Mouse (Mus musculus): ENCODE measurements around the gene Ston2. TPM values are rescaled to one million over a fixed set of nuclear protein-coding genes. Genes with fewer than 3 reads are reported as not detected.

The Ston2 gene
- polyA plus RNA-seq, 1 experiment from 2014 or later: 13.7 TPM

DNA sequence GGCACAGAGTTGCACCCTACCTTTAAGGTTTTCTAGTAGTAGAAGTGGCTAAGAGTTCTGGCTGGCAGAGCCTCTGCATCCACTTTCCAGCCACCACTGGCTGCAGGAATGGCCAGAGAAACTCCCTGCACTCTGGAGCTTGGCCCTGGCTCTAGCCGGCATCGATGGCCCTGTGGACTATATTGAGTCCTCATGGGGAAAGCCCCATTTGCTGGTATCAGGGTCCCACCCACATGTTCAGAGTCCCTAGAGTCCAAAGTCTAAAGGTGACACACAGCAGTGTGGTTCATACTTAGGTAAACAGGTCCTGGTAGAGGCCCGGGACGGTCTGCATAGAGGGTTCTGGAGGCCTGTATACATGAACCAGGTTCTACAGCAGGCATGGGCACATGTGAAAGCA is 92.0 kb downstream of the Ston2 start:
- H3K4me2 ChIP-seq (ENCODE audit: low read depth, low read length, severe bottlenecking): no peak overlapping the region
- H3K9me3 ChIP-seq (ENCODE audit: control insufficient read depth, low read length): no peaks in the 10 kb centered on the region
- H3K4me1 ChIP-seq (replicated peaks; ENCODE audit: control insufficient read depth, insufficient read depth, low read length): no peaks in the 10 kb centered on the region
- H3K27ac ChIP-seq (ENCODE audit: low read depth, low read length): no peak overlapping the region
- no peaks in the 10 kb centered on the region for H3K27me3 ChIP-seq (ENCODE audit: control insufficient read depth, insufficient read depth, low read length)
- DNase-seq (ENCODE audit: low spot score): no peak
- H3K4me3 ChIP-seq (ENCODE audit: low read depth, low read length): no peak overlapping the region
- no peaks in the 10 kb centered on the region for H3K36me3 ChIP-seq (ENCODE audit: control insufficient read depth, insufficient read depth, low read length)
- no peak for ATAC-seq (replicated peaks; ENCODE audit: low FRiP score)
- 86% methylated on average over 4 of the region's 4 CpGs for WGBS
- H3K9ac ChIP-seq (ENCODE audit: low read length): no peak overlapping the region

DNA sequence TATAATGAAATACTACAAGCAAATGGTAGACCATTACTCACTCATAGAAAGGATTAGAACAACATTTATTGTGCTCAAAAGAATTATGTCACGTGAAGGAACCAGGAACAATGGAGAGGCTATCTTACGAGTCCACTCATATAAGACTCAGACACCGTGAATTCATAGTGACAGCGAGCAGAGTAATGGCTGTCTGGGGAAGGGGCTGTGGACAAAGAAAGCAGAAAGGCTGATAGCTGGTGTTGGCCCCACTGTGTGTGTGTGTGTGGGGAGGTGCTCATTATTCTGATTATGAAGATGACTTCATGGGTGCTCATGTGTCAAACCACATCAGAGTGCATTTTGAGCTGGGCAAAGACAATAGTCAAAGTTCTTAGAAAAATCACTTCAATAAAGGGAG is 92.4 kb downstream of the Ston2 start:
- no peaks in the 10 kb centered on the region for H3K36me3 ChIP-seq (ENCODE audit: control insufficient read depth, insufficient read depth, low read length)
- H3K9me3 ChIP-seq (ENCODE audit: control insufficient read depth, low read length): no peaks in the 10 kb centered on the region
- no peak overlapping the region for H3K27ac ChIP-seq (ENCODE audit: low read depth, low read length)
- H3K27me3 ChIP-seq (ENCODE audit: control insufficient read depth, insufficient read depth, low read length): no peaks in the 10 kb centered on the region
- H3K4me3 ChIP-seq (ENCODE audit: low read depth, low read length): no peak overlapping the region
- H3K4me1 ChIP-seq (replicated peaks; ENCODE audit: control insufficient read depth, insufficient read depth, low read length): no peaks in the 10 kb centered on the region
- WGBS: 56% methylated on average over 4 of the region's 4 CpGs
- no peak overlapping the region for H3K9ac ChIP-seq (ENCODE audit: low read length)
- no peak overlapping the region for H3K4me2 ChIP-seq (ENCODE audit: low read depth, low read length, severe bottlenecking)
- DNase-seq (ENCODE audit: low spot score) (no peak), ATAC-seq (replicated peaks; ENCODE audit: low FRiP score) (no peak)

DNA sequence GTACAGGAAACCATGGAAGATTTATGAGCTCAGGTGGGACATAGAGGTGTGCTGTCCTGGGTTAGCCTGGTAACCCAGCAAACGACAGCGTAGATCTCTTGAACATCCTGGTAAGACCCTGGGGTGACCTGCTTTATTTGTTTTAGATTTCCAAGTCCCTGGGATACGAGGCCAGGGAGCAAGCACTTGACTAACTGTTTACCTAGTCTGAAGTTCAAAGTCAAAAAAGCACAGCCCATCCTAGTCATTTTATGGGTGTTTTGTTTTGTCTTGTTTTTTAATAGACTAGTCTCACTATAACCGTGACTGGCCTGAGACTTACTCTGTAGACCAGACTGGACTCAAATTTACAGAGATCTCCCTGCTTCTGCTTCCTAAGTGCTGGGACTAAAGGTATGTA is 93.4 kb downstream of the Ston2 start:
- H3K27ac ChIP-seq (ENCODE audit: low read depth, low read length): no peak overlapping the region
- H3K4me1 ChIP-seq (replicated peaks; ENCODE audit: control insufficient read depth, insufficient read depth, low read length): no peaks in the 10 kb centered on the region
- WGBS: 86% methylated on average over 4 of the region's 4 CpGs
- H3K9me3 ChIP-seq (ENCODE audit: control insufficient read depth, low read length): no peaks in the 10 kb centered on the region
- DNase-seq (ENCODE audit: low spot score) (no peak), ATAC-seq (replicated peaks; ENCODE audit: low FRiP score) (no peak)
- H3K36me3 ChIP-seq (ENCODE audit: control insufficient read depth, insufficient read depth, low read length): no peaks in the 10 kb centered on the region
- no peak overlapping the region for H3K9ac ChIP-seq (ENCODE audit: low read length)
- H3K4me2 ChIP-seq (ENCODE audit: low read depth, low read length, severe bottlenecking): no peak overlapping the region
- no peaks in the 10 kb centered on the region for H3K27me3 ChIP-seq (ENCODE audit: control insufficient read depth, insufficient read depth, low read length)
- H3K4me3 ChIP-seq (ENCODE audit: low read depth, low read length): no peak overlapping the region

DNA sequence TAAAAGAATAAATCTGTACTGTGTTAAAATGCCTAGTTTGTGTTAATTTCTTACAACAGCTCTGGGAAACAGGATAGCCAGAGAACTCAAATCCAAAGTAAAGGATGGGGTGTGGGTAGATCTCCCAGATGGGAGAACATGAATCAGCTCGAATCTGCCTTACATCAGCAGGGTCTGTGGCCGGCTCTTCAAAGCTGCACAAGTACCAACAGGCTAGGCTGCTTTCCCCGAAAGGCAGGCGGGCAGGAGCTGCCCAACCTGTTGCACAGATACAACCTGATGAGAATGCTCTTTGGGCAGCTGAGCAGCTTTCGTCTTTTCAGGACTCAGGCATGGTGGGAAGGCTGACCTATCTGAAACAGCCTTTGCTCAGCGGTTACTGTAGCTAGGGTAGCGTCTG is 94.6 kb downstream of the Ston2 start:
- Histone ChIP-seq H3K9me3 (ENCODE audit: control insufficient read depth, low read length) (no peaks in the 10 kb centered on the region), H3K36me3 (ENCODE audit: control insufficient read depth, insufficient read depth, low read length) (no peaks in the 10 kb centered on the region), H3K4me3 (ENCODE audit: low read depth, low read length) (no peak overlapping the region), H3K27me3 (ENCODE audit: control insufficient read depth, insufficient read depth, low read length) (no peaks in the 10 kb centered on the region), H3K9ac (ENCODE audit: low read length) (no peak overlapping the region), H3K4me1 (replicated peaks; ENCODE audit: control insufficient read depth, insufficient read depth, low read length) (no peaks in the 10 kb centered on the region), H3K27ac (ENCODE audit: low read depth, low read length) (no peak overlapping the region), H3K4me2 (ENCODE audit: low read depth, low read length, severe bottlenecking) (no peak overlapping the region)
- ATAC-seq (replicated peaks; ENCODE audit: low FRiP score) (no peak), DNase-seq (ENCODE audit: low spot score) (no peak)
- WGBS: 78% methylated on average over 7 of the region's 7 CpGs

GRCm38 (mm10) chr12:91692991-91693390 is 95.2 kb downstream of the Ston2 start:
- Histone ChIP-seq H3K27me3 (ENCODE audit: control insufficient read depth, insufficient read depth, low read length) (no peaks in the 10 kb centered on the region), H3K9ac (ENCODE audit: low read length) (no peak overlapping the region), H3K36me3 (ENCODE audit: control insufficient read depth, insufficient read depth, low read length) (no peaks in the 10 kb centered on the region), H3K27ac (ENCODE audit: low read depth, low read length) (no peak overlapping the region), H3K4me2 (ENCODE audit: low read depth, low read length, severe bottlenecking) (no peak overlapping the region), H3K9me3 (ENCODE audit: control insufficient read depth, low read length) (no peaks in the 10 kb centered on the region), H3K4me3 (ENCODE audit: low read depth, low read length) (no peak overlapping the region), H3K4me1 (replicated peaks; ENCODE audit: control insufficient read depth, insufficient read depth, low read length) (no peaks in the 10 kb centered on the region)
- DNase-seq (ENCODE audit: low spot score): no peak
- no peak for ATAC-seq (replicated peaks; ENCODE audit: low FRiP score)
- 94% methylated on average over 3 of the region's 3 CpGs for WGBS

GRCm38 (mm10) chr12:91685674-91686290 is 102.4 kb downstream of the Ston2 start:
- Histone ChIP-seq H3K27me3 (ENCODE audit: control insufficient read depth, insufficient read depth, low read length) (no peaks in the 10 kb centered on the region), H3K4me3 (ENCODE audit: low read depth, low read length) (peak overlapping the region; percentile 1), H3K36me3 (ENCODE audit: control insufficient read depth, insufficient read depth, low read length) (no peaks in the 10 kb centered on the region), H3K4me2 (ENCODE audit: low read depth, low read length, severe bottlenecking) (peak overlapping the region; percentile 44), H3K4me1 (replicated peaks; ENCODE audit: control insufficient read depth, insufficient read depth, low read length) (peaks cover 23% of the 10 kb centered on the region), H3K9ac (ENCODE audit: low read length) (peak overlapping the region; percentile 50), H3K9me3 (ENCODE audit: control insufficient read depth, low read length) (no peaks in the 10 kb centered on the region), H3K27ac (ENCODE audit: low read depth, low read length) (peak overlapping the region; percentile 84)
- peak; percentile 64 for DNase-seq (ENCODE audit: low spot score)
- 7% methylated on average over 13 of the region's 13 CpGs for WGBS
- peak; percentile 50 for ATAC-seq (replicated peaks; ENCODE audit: low FRiP score)

GRCm38 (mm10) chr12:91684840-91685415 is 103.3 kb downstream of the Ston2 start:
- H3K9ac ChIP-seq (ENCODE audit: low read length): peak overlapping the region; percentile 25
- 11% methylated on average over 11 of the region's 11 CpGs for WGBS
- H3K4me2 ChIP-seq (ENCODE audit: low read depth, low read length, severe bottlenecking): peak overlapping the region; percentile 44
- no peak for DNase-seq (ENCODE audit: low spot score)
- H3K9me3 ChIP-seq (ENCODE audit: control insufficient read depth, low read length): no peaks in the 10 kb centered on the region
- peak overlapping the region; percentile 15 for H3K4me3 ChIP-seq (ENCODE audit: low read depth, low read length)
- ATAC-seq (replicated peaks; ENCODE audit: low FRiP score): peak; percentile 57
- H3K36me3 ChIP-seq (ENCODE audit: control insufficient read depth, insufficient read depth, low read length): no peaks in the 10 kb centered on the region
- H3K27me3 ChIP-seq (ENCODE audit: control insufficient read depth, insufficient read depth, low read length): no peaks in the 10 kb centered on the region
- H3K4me1 ChIP-seq (replicated peaks; ENCODE audit: control insufficient read depth, insufficient read depth, low read length): peaks cover 28% of the 10 kb centered on the region
- peak overlapping the region; percentile 84 for H3K27ac ChIP-seq (ENCODE audit: low read depth, low read length)

DNA sequence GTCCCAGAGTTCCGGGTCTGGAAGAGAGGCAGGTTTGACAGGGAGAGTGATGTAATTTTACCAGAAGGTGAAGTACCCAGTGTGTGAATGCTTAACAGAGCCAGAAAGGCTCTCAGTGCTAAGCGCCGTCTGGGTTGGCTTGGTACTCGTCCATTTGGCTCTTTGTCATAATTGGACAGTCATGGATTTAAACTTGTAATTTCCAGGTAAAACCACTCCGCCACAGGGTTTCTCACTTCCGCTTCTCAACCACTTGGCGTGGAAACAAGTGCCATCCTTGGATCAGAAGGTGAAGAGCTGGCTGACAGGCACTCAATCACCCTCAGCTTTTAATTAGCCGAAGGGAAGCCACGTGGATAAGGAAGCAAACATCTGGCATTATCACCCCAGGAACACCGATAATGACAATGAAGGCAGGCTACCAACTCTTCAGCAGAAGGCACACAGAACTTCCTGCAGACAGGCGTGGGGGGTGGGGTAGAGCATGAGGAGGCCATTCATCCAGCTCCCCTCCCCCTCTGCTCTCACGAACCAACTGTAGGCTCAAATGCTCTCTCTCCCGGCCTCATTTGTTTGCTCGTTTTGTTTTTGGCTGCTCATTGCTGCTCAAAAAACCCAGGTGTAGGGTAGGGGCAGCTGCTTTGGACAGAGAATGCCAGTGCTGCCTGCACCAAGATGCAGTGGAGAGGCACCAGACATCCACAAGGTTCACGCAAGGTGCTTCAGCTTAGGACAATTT is 103.9 kb downstream of the Ston2 start:
- WGBS: 15% methylated on average over 15 of the region's 15 CpGs
- ATAC-seq (replicated peaks; ENCODE audit: low FRiP score): peak; percentile 82

More for the DNA sequence above, 103.9 kb downstream of the Ston2 start:
- Histone ChIP-seq H3K4me1 (replicated peaks; ENCODE audit: control insufficient read depth, insufficient read depth, low read length) (peaks cover 34% of the 10 kb centered on the region), H3K4me2 (ENCODE audit: low read depth, low read length, severe bottlenecking) (peak overlapping the region; percentile 44), H3K27ac (ENCODE audit: low read depth, low read length) (peak overlapping the region; percentile 84), H3K9me3 (ENCODE audit: control insufficient read depth, low read length) (no peaks in the 10 kb centered on the region), H3K9ac (ENCODE audit: low read length) (peak overlapping the region; percentile 25), H3K27me3 (ENCODE audit: control insufficient read depth, insufficient read depth, low read length) (no peaks in the 10 kb centered on the region), H3K4me3 (ENCODE audit: low read depth, low read length) (peak overlapping the region; percentile 15), H3K36me3 (ENCODE audit: control insufficient read depth, insufficient read depth, low read length) (no peaks in the 10 kb centered on the region)
- peak; percentile 84 for DNase-seq (ENCODE audit: low spot score)
